Mouse (Mus musculus) T-helper 2 cell (primary cell): ENCODE results near the gene Capg.

ENCODE experiments used
- in situ Hi-C: fragments of 300-600 bp; cut with MboI, MseI; formaldehyde crosslinking; loops from one replicate; pipeline ENCODE4 v1.15.1; 2025; ENCODE audit warnings: high pct_unique_total_duplicates

The Capg gene

DNA sequence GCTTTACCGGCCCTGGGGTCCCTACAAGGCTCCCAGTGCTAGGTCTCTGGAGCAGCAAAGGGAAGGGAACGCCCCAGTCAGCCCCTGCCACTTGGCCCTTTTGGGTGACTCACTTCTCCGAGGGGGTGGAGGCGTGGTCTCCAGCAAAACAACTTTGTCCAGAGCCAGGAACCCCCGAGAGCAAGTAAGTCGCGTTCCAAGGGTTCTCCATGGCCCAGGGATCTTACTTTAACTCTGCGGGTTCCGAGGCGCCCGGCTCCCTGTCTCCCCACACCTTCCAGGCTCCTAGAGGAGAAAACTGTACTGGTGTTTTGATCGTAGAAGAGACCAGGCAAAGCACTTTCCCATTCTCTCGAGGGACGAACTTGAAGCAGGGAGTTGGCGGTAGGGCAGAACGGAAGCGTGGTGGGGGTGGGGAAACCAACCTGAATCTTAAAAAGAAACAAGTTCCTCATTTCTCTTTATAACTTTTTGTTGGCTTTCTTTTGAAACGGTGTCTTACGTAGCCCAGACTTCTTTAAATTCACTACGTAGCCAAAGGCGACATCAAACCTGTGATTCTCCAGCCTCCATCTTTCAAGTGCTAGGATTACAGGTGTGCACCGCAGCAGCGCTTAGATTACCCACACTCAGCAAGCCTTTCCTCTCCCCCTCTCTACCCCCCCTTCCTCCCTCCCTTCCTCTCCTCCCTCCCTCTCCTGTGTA lies at the start of gene Capg:
Gene Capg (plus strand): TSS at position 109 of the 705 bp plus-strand sequence.
- in situ Hi-C loops: no loop called here

GRCm38 (mm10) chr6:72498950-72499349 lies 45.2 kb upstream of the Capg start:
- in situ Hi-C loops: no loop called here

DNA sequence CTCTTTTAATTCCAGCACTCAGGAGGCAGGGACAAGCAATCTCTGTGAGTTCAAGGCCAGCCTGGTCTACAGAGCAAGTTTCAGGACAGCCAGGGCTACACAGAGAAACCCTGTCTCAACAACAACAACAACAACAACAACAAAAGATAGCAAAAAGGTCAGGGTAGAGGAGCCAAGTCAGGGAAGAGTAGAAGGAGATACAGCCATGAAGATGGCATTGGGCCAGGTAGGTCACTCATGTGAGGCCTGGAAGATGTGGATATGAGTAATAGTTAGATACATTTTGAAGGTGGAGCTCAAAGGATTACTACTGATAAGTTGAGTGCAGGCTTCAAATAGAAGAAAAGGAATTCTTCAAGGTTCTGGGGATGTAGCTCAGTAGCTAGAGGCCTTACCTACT lies 40.9 kb upstream of the Capg start:
- in situ Hi-C loops: no loop called here

DNA sequence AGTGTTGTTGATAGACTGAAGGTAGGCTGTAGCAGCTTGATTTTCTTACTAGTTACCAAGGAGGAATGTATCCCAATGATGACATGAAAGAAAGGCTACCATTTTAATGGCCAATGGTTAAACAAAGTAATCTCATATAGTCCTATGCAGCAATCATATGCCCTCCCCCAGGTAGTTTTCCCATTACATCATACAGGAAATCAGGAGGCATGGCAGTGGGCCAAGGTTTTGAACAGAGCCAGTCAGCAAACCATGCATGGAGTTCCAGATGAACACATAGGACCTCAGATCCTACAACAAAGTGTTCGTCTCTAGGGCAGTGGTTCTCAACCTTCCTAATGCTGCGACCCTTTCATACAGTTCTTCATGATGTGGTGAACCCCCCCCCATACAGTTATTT lies 40.3 kb upstream of the Capg start:
- in situ Hi-C loops: no loop called here

- in situ Hi-C loops: no loop called here
Observed at GRCm38 (mm10) chr6:72506104-72506503, 38.1 kb upstream of the Capg start.

DNA sequence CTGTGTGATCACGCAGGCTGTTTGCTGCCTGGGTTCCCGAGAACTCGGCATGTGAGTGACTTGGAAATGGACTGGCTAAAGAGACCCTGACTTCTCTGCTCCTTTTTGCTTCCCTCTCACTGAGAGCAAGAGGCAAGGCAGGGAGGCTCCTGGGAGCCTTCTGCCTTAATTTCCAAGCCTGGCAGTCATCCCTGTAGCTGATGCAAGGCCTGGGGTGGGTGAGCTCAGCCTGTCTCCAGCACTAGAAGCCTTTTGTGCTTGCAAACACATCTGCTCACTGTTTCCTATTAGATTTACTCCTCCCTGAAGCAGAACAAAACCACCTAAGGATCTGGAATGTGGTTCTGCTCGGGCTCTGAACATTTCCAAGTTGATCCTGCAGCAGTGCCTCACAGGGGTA lies 35.6 kb upstream of the Capg start:
- in situ Hi-C loops: no loop called here

DNA sequence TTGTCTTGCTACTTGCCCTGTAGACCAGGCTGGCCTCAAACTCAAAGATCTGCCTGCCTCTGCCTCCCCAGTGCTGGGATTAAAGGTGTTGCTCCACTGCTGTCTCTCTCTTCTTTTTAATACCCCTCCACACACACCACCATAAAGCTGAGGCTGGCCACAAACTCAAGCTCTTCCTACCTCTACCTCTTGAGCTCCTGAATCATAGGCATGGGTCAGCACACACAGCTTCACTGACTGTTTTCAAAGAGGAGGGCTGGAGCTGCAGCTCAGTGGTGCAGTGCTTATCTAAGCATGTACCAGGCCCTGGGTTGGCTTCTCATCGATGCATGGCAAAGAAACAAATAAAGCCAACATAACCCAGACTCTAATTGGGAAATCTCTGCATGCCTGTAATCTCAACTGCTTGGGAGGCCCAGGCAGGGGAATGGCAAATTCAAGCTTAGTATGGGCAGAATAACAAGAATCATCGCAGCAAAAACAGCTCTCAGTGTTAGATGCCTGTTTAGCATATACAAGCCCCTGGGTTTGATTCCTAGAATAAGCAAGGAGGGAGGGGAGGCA lies 34.2 kb upstream of the Capg start:
- in situ Hi-C loops: no loop called here

DNA sequence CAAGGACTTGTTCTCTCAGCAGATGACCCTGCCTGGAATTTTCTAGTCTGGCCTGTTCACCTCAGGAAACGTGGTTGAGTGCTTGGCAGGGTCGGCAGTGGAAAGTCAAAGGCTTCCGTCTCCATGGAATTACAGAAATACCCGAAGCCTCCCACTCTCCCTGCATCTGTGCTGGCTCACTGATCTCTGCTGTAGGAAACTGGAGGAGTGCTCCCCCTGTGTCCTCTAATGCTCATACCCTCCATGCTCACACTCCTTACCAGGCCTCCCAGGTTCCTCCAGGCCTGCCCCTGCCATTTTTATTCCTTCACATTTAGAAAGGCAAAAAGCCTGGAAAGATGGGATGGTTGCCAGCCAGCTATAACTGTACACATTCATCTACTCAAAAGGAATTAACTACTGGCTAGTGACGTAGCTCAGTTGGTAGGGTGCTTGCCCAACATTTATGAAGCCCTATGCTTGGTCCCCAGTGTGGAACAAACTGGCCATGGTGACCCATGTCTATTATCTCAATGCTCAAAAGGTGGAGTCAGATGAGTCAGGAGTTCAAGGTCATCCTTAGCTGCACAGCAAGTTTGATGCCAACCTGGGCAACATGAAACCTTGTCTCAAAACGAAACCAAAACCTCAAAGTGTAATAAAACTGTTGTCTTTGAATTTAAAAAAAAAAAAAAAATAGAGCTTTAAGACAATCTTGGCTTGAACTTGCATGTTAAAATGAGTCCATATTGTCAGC lies 33.3 kb upstream of the Capg start:
- in situ Hi-C loops: no loop called here

GRCm38 (mm10) chr6:72512386-72513070 lies 31.7 kb upstream of the Capg start:
- in situ Hi-C loops: no loop called here

DNA sequence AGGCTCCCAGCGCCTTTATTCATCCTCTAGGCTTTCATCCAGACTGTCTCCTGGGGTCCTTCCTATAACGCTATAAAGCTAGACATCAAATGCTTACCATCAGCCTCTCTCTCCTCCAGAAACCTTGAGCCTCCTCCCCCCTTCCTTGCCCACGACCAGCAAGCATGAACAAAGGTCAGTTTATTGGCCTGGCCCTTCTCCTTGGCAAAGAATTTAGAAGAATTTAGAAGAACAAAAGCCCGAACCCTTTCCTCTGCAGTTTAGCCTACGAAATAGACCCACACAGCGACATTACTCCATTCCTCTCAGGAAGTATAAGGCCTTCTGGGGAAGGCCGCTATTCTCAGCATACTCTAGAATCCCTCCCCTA lies 31.1 kb upstream of the Capg start:
- in situ Hi-C loops: no loop called here

- in situ Hi-C loops: no loop called here
Observed at GRCm38 (mm10) chr6:72515644-72516043, 28.5 kb upstream of the Capg start.

- in situ Hi-C loops: no loop called here
Observed at GRCm38 (mm10) chr6:72518842-72519241, 25.3 kb upstream of the Capg start.

DNA sequence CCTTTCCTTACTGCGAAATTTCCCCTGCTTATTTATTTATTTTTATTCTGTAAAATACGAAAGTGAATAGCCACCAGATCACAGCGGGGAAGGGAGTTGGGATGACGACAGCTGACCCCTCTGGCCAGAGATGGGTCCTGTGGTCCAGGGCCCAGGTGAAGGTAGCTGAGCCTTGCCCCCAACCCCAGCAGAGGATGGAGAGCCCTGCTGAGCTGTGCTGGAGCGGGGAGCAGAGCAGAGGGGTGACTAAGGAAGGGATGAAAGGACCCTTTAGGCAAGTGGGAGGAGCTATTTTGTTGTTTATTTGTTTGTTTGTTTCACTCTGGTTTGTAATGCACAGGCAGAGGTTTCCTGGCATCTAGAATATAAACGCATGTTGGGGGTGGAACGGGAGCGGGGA lies 24.9 kb upstream of the Capg start:
- in situ Hi-C loops: no loop called here

DNA sequence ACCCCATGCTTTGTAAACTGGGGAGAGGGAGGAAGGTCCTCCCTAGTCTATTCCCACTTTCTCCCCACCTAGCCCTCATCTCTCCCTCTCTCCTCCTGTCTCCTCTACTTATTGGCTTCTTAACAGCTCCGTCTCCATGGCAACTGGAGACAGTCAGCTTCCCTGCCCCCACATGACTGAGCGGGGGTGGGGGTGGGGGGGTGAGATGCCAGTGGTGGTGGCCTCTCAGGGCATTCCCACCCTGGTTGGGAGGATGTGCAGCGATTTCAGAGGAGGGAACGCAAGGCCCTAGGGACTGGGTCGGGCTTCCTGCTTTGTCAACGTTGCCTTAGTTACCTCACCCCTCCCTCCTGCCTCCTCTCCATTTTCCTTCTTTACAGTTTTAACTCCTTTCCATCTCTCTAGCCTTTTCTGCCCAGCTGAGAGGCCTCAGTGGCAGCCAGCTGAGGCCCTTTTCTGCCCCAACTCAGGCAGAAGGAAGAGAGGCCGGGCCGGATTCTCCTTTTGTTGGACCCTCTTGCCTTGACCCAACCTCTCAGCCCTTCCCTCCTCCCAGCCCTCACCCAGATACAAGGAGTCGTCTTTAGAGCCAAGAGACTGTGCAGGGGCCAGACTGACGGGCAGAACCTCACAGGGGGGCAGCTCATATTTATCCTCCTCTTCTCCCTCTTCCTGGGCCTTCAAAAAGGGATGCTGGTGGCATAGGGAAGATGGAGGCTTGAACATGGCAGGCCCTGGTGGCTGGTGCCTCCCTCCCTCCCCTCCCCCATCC lies 24.1 kb upstream of the Capg start:
- in situ Hi-C loops: loop anchor here (10.0 kb wide), 1 partner anchor 95 kb away; no protein-coding TSS in a partner anchor

DNA sequence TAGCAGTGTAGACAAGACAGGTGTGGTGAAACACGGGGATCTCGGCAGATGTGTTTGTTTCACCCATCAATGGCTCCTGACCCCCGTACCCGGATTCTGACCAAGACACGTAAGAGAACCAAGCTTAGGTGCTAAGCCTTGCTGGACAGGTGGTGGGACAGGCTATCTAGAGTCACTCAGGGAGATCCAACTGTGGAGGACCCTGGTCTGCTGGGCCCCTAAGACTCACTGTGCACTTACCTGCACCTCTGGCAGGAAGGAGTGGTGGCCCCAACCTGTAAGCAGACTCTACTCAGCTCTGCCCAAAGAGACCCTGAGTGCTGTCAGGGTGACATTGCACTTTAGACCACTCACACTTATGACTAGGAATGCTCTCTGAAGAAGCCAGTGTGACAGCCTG lies 23.3 kb upstream of the Capg start:
- in situ Hi-C loops: loop anchor here (10.0 kb wide), 1 partner anchor 96 kb away; no protein-coding TSS in a partner anchor

DNA sequence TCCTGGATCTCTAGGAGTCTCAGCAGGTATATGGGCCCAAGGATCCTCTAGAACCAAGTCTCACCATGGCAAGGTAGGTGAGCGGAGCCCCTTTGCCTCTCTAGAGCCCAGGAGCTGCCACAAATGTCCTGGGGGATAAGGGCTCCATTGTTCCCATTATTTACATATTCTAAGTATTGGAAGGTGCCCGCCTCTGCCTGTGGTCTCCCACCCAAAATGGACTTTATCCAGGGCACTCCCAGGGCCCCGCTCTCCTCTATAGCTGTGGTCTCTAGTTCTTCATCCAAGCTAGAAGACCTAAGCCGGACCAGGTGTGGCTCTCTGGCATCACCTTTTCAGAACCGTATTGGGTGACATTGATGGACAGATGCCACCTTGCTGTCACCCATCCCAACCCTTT lies 22.6 kb upstream of the Capg start, which contains the start of gene Sh2d6:
Gene Sh2d6 (minus strand): TSS at position 101 of the 400 bp plus-strand sequence.
- in situ Hi-C loops: loop anchor here (10.0 kb wide), 1 partner anchor 97 kb away; no protein-coding TSS in a partner anchor

DNA sequence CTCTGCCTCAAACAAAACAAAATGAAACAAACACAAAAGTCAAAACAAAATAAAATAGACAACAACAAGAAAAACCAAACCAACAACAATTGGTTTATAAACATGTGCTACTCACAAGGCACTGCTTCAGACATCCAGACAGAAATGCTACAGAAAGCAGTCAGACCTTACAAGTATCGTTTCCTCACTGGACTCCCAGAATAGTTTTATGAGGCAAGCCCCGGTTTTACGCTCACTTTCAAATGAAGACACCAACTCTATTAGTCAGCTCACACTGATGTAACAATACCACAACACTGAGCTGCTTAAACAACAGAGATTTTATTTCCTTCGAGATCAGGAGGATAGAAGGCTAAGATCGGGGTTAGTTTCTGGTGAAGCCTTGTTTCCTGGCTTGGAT lies 21.9 kb upstream of the Capg start:
- in situ Hi-C loops: loop anchor here (10.0 kb wide), 1 partner anchor 97 kb away; no protein-coding TSS in a partner anchor

GRCm38 (mm10) chr6:72523222-72523621 lies 21.0 kb upstream of the Capg start:
- in situ Hi-C loops: loop anchor here (10.0 kb wide), 1 partner anchor 98 kb away; no protein-coding TSS in a partner anchor

GRCm38 (mm10) chr6:72524160-72524559 lies 20.0 kb upstream of the Capg start:
- in situ Hi-C loops: loop anchor here (10.0 kb wide), 1 partner anchor 99 kb away; no protein-coding TSS in a partner anchor

DNA sequence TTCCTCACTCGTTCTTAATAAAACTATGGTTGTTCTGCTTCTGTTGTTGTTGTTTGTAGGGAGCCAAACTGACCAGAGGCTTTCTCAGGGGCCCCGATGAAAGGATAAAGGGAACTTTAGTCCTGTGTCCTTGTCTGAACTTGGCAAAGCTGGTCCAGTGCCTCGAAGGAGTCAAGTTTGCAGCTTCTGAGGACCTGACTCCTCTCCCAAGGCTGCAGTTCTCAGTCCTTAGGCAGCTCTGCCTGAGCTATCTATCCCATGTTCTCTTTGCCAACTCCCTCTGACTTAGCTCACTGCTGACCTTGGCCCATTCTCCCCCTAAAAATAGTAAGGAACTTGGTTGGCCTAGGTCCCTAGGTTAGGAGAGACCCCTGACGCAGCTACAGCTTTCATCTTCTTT lies 17.1 kb upstream of the Capg start:
- in situ Hi-C loops: loop anchor here (10.0 kb wide), 1 partner anchor 102 kb away; no protein-coding TSS in a partner anchor
